Mouse (Mus musculus): ENCODE data around the gene Ell3. TPM values are rescaled to one million over a fixed set of nuclear protein-coding genes. Genes with fewer than 3 reads are reported as not detected.

The Ell3 gene
- total RNA-seq, 2 experiments from 2014 or later, result 0.18 to 0.66 TPM

DNA sequence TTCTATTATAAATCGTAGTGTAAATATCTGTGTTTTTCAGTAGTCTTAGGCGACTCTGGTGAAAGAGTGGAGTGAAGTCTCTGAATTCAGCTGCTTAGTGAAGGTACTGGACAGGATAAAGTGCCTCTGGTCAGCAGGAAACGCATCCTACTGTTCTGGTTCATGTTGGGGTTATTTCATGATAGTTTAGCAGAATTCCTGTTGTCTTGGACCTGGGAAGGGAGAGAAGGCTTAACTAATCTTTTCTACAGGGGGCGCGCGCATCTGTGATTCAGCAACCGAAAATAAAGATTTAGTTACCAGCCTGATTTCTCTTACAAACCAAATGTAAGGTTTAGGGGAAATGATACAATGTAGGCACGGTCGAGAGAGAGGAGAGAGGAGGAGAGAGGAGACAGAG, 4.1 kb upstream of the Ell3 start:
- peak; percentile 59 for DNase-seq

DNA sequence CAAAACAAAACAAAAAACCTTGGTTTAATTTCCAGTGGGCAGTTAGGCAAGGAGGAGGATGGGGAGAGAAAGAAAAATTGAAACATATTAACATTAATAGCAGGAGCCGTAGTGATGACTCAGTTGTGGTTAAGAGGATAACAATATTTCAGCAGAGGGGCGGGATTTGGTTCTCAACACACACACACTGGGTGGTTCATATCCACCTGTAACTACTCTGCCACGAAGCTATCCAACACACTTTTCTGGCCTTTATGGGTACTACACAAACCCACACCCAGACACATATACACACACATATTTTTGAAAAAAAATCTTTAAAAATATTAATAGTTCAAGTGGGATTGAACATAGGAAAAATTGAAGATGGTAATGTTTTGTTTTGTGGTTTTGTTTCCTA, 2.9 kb upstream of the Ell3 start:
- DNase-seq, result no peak

DNA sequence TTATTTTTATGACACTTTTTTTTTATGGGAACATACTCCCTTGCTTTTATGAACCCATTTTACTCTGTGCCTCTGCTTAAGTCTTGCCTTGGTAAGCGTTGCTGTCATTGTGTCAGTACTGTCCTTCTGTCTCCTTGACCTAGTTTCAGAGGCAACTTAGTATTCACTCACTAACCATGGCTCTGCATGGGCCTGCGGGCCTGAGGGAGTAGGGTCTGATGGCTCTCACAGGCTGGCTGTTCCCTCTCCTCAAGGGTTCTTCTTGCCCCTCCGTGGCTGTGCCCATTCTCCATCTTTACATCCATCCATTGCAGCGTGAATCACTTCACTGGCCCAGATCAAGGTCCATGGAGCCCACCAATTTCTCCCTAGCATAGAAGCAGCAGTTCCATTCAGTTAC, 2.4 kb upstream of the Ell3 start:
- DNase-seq, result no peak

DNA sequence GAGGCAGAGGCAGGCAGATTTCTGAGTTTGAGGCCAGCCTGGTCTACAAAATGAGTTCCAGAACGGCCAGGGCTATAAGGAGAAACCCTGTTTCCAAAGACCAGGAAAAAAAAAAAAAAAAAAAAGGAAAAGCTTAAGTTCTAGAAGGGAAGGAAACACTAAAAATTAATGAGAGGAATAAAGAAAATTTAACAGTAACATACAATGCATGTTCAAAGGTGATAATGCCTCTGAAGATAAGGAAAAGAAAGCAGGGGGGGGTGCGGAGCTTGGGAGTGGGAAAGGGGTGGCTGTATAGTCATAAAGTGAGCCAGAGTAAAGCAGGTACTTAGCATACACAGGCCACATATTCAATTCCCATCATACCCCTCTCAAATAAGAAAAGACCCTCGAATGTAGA, 1.0 kb upstream of the Ell3 start:
- DNase-seq, result no peak

DNA sequence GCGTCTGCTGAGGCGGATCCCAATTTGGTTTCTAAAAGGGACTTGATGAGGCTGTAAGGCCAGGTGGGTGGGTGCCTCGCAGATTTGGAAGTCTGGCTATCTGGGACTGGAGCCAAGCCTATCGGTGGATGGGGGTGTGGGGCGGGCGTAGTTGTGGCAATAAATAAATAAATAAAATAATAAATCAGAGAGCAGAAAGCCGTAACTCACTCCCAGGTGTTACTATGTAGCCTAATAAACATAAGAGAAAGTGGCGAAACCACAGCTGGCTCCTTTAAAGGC, 1.1 kb downstream of the Ell3 start:
- DNase-seq, result no peak

DNA sequence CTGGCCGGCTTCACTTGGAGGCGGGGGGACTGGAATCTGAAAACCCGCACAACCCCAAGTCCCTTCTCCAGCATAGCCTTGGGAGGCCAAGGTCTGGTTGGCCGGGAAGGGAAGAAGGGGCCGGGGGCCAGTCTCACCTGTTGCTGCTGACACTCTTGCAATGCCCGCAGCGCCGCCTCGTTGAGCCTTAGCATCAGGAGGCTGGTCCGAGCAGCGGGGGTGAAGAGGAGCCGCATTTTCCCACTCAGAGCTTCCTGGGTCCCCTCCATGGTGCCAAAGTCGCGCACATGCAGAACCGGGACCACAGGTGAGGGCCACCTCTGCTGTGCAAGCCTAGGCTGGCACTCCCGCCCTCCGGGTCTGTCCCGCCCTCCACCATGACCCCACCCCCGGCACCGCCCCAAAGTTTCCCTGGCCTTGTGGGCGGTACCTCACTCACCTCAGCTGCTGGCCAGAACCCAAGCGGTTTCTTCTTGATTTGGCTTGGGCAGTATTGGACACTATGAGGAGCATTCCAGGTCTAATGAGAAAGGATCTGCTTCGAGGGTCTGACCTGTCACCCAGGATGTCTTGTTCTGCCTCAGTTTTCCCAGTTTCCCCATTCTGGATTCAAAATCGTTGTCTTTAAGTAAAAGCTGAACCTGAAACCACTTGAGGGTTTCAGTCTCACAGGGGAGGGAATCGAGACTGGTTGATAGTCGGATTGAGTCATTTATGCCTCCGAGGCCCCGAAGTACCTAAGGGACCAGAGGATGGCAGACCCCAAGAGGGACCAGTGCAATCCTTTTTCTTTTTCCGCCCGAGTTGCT, 1.6 kb downstream of the Ell3 start:
- DNase-seq, result peak; percentile 89

DNA sequence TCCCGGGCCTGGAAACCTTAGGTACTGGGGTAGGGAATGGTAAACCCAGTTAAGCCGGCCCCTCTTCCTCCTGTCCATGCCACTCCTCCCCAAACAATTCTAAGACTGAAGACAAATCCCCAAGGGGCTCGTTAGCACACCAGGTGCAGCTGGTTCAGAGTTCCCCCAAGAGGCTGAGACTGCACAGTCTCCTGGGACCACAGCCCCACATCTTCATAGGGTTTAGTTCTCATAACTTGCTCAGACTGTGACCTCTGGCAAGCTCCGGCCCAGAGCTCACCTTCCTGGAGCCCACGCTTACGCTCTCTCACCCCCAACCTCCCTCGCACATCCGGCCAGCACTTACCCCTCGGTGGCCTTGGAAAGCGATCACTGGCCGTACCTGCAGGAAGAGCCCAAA, 2.3 kb downstream of the Ell3 start:
- no peak for DNase-seq

DNA sequence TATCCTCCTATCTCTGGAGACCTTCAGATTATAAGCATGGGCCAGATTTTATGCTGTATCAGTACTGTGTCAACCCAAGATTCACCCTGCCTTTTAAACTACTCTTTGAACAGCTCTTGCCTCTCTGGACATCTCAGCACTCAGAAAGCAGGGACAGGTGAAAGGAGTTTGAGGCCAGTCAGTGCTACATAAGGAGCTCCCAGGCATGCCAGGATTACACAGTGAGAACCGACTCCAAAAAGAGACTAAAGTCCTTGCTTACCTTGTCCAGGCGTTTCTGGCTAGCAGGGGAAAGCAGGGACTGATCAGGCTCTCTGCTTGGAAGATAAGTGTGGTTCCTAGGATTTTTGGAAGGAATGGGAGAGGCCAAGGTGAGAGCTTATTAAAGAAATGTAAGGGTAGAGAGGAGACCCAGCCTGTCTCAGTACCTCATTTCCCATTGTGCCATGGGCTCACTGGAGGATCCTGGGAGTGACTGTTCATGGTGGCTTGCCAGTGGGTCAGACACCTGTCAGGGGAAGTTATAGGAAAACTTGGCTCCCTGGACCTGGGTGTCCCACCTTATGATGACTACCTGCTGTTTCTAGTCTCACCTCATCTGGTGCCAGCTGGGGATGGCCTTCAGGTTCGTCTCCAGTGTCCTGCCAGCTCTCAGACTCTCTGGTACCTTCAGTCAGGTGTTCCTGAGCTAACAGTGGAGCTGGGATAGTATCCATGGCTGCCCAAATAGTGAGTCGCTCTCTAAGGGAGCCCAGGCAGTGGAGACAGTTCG, 3.1 kb downstream of the Ell3 start:
- DNase-seq, result no peak

DNA sequence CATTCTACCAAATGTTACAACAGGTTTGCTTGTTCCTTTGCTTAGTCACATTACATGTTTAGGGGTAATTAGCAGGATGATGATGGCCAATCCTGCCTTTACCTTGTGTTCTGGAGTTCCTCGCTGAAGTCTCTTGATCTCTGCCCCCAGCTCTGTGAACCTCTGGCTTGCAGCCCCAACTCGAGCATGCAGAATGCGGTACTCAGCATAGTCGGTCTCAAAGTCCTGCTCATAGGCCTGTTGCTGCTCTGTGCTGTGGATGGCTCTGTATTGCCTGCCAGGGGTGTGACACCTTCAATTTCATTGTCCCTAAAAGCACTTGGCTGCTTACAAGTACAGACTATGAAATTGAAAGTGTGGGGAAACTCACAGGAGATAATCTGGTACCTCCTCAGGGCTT, 4.3 kb downstream of the Ell3 start:
- DNase-seq, result no peak

DNA sequence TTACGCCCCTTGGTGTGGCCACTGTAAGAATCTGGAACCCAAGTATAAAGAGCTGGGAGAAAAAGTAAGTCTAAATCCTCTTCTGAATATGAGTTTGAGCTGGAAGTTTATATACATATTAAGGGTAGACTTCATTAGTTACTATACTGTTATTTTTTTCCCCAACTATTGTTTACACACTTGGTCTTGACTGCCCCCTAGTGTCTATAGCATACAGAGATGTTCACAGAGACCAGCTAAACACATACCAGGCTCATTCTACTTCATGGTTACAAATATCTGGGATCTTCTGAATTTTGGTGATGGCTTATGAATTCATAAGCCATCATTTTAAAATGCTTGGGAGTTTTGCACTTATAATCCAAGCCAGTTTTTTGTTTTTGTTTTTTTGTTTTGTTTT, 9.2 kb downstream of the Ell3 start:
- no peak for DNase-seq

DNA sequence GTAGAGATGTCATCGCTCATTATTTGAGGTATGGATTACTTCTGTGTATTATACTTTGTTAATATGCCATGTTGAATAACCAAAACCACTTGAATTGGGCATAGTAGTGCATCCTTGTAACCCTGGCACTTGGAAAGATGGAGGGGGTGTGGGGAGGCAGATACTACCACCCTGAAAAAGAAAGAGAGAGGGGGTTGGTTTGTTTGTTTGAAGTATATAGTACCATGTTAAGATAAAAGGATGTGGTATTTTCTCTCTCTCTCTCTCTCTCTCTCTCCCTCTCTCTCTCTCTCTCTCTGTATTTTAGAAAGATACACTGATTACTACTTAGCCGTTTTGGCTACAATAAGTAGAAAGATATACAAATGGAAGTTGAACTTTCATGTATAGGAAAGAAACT, 18.2 kb downstream of the Ell3 start:
- DNase-seq, result no peak

DNA sequence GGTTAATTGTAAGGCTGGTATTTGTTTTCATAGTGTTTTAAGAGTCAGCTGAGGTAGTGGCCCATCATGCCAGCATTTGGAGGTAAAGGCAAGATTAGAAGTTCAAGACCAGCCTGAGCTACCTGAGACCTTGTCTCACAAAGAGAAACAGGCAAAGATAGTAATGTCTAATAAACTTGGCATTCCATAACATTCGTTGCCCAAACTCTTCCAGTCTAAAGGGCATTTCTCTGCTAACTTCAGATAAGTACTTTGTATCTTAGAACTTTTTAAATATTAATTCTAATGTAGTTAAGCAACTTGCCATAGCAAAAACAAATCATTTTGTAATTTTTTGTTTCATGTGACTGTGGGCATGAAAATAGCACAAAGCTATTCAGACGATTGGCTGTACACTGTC, 20.9 kb downstream of the Ell3 start:
- DNase-seq, result no peak

DNA sequence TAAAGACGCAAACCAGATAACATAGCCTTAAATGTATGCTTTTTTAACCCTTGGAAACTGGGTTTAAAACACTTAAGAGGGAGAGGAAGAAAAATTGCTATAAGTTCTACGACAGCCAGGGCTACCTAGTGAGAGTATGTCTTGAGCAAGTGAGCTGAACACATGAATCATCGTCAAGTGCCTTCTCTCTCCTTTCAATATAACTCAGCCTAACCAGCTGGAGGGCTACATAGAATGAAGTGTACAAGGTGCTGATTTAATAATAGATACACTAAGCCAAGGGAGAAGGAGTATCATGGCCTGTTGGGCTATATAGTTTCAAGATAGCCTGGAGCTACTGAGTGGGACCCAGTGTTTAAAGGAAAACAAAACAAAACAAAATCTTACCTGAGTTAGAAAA, 25.6 kb downstream of the Ell3 start:
- DNase-seq, result no peak

DNA sequence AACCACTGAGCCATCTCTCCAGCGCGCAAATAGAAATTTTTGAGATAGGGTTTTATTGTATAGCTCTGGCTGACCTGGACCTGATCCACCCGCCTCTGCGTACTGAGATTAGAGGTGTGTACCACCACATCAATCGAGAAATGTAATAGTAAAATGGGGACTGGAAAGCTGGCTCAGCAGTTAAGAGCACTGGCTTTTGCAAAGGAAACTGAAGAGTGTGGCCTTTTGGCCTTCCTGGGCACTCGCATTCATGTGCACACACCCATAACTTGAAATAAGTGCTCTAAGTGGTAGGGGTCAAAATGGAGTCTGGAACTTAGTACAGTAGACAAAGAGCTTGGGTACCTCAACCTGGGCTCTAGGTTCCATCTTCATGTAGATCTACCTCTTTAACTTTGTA, 27.7 kb downstream of the Ell3 start:
- DNase-seq, result no peak

DNA sequence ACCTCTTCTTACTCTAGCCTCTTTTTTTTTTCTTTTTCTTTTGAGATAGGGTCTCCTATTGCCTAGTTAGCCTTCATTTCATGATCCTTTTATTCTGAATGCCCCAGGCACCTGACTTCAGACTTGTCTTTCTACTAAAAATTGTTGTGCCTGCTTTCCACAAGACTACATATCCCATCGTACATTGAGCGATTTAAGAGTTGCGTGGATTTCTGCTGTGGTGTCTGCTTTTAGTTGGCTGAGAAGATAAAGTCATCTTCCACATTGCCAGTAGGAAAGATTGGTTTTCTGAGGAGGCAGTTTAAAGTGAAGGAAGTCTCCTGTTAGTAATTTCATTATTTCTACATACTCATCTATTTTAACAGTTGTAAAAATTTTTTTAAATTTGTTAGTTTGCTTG, 28.5 kb downstream of the Ell3 start:
- DNase-seq, result no peak

DNA sequence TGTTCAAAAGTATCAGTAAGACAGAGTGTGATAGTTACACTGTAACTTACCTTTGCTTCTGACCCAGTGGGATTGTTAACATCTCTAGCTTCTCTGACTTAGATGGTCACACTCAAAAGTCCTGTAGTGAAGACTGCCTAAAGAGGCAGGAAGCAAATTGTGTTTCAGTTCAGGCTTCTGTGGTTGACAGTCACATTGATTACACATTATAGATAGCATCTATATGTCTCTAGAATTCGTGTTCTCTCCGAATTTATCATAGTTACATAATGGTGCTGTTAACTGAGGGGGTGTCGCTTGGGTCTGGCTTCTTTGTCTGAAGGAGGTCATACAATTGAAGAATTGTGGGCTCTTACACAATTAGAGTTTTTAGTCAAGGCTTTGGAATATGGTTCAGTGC, 29.0 kb downstream of the Ell3 start:
- no peak for DNase-seq

DNA sequence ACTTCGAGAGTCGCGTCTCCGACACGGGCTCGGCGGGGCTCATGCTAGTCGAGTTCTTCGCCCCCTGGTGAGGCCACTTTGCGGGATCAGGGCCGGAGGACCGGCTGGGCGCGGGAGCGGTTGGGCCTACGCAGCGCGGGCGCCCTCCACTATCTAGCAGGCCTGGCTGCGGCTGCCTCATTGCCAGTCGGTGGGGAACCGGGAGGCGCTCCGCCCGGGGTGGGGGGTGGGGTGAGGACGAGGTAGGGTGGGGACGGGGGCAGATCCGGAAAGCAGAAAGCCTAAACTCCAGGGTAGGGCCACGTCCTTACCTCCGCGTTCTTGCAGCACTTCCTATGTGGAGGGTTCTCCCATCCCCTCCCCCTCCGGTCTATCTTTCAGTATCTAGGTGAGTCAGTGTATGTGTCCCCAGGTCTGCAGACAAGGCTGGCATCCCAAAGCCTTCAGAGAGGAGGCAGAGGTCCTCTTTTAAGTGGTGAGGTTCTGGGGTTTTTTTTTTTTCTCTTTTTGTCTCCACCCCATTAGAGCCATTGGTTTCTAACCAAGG, 29.9 kb downstream of the Ell3 start:
- no peak for DNase-seq

DNA sequence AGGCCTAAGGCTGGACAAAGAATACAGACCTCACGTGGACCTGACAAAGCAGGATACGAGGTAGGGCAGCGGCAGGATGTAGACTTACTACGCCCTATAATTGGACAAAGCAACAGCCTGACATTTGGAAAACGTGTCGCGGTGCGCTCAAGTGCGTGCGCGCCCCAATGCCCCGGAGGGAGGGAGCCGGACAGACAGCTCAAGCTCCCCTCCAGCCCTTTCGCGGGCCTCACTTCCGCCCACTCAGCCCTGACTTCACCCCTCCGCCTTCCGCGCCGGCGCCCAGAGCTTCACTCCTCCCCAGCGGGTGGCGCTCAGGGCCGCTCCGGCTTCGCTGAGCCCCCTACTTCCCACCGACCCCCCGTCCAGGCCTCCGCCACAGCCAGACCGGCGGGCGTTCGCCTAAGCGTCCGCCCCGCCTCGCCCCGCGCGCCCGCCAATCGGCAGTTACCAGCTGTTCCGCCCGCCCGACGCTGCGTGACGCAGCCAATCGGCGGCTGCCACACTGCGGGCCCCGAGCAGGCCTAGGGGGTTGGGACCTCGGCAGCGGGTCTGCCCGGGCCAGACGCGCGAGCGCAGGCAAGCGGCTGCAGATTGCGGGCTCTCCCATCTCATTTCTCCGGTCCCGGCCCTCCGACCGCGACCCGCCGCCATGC, 30.6 kb downstream of the Ell3 start, which contains the start of the genes Pdia3 and Catsper2:
Pdia3 (plus strand) TSS at position 389 of the 656 bp plus-strand sequence.
Catsper2 (minus strand) TSS at position 406 of the 656 bp plus-strand sequence.
- peak; percentile 97 for DNase-seq

DNA sequence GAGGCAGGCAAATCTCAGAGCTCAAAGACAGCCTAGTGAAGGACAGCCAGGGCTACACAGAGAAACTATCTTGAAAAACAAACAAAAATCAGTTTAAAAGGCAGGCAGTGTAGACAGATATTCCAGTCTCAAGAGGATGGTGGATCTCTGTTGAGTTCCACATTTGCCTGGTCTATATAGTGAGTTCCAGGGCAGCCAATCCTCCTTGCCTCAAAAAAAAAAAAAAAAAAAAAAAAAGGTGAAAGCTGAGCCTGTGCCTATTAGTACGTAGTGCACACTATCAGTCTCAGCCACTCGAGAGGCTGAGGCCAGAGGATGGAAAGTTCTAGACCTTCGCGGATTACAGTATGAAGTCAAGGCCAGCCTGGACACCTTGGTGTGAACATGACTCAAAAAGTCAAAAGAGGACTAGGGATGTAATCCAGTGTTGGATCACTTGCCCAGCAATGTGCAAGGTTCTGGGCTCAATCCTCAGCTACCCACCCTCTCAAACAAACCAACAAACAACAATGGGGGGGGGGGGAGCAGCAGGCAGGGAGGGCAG, 31.2 kb downstream of the Ell3 start:
- DNase-seq, result no peak

DNA sequence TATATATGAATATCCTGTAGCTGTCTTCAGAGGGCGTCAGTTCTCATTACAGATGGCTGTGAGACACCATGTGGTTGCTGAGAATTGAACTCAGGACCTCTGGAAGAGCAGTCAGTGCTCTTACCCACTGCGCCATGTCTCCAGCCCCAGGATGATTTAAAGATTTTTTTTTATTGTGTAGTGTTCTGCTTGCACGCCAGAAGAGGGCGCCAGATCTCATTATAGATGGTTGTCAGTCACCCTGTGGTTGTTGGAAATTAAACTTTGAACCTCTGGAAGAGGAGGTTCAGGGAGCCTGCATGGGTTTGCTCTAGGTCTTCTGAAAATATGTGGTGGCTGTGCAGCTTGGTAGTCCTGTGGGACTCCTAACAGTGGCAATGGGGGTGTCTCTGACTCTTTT, 35.9 kb downstream of the Ell3 start:
- peak; percentile 37 for DNase-seq

DNA sequence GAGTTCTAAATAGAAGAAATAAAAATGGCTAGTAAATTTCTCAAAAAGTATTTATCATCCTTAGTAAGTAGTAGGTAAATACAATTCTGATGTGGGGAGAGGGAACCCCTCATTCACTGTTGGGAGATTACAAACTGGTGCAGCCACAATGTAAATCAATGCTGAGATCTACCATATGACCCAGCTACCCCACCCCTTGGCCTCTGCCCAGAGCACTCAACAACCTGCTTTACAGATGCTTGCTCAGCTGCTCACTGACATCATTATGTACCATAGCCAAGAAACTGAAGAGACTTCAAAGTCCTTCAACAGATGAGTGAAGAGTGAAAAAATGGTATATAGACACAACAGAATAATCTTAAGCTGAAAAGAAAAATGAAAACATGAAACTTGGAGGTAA, 40.8 kb downstream of the Ell3 start:
- no peak for DNase-seq

DNA sequence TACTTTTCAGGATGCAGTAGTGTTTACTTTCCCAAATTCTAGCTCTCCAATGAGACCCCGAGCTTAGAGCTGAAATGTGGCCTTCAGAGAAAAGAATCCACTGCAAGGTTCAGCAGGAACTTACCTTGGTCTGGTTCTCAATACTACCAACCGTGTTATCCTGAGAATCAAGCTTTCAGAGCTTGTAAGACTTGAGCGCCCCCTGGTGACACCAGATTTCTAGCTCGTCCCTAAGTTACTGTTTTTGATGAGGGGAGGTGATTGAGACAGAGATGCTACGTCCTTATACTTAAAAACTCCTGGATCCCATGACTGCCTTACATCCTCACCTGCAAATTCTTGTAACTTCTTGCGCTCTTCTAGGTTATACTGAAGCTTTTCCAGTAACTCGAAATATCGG, 47.5 kb downstream of the Ell3 start:
- DNase-seq, result peak; percentile 90

Data from adrenal gland, postnatal 10 days (tissue).